Mouse (Mus musculus) kidney, adult 2 months (tissue): Measurements from ENCODE around the gene Fam19a2.

Source experiments
- CTCF ChIP-seq: fragments of 200-500 bp; conservative IDR thresholded peaks from 2 replicates; pipeline ENCODE4 v1.5.1; 2011; ENCODE audit warnings: low read depth, mild to moderate bottlenecking, control low read depth, low read length, moderate library complexity, mixed read lengths; ENCODE audit not compliant: insufficient read depth, insufficient read length
- POLR2A ChIP-seq: fragments of 200-500 bp; IDR thresholded peaks from one replicate; pipeline ENCODE4 v1.6.1; 2011; ENCODE audit warnings: low read depth, low read length, control low read depth

GRCm38 (mm10) chr10:123637496-123637895, 373.7 kb downstream of the Fam19a2 start:
- TF ChIP-seq CTCF (no peak), POLR2A (no peak)
